Mouse (Mus musculus) cerebellum, adult 8-10 months (tissue): ENCODE measurements around the gene Mcat.

ENCODE experiments used
- DNase-seq: peaks from one replicate; pipeline ENCODE4 v3.0.0; 2022

Mcat gene

DNA sequence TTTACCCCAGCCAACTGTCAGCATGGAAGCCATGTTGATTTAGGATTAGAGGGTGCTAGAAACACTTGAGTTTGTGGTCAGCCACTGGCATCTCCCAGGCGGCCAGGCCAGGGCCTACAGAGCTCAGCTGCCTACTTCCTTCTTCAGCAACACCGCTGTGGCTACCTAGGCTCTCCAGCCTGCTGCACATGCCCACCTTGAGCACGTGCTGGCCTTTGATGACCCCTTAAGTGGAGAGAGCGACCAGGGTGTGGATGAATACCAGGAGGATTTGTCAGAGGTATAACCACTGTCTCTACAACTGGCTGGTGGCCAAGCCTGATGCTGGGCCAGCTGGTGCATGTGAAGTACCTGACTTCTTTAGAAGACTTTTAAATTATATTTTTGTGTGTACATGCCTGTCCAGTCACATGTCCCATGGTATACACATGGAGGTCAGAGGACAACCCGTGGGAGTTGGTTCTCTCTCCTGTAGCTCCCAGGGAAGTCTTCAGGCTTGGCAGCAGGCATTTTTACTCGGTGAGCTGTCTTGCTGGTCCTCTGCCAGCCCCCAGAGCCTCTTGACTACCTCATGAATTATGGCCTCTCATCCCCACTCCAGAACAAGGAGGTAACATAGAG, 11.3 kb upstream of the Mcat start:
- no peak for DNase-seq

DNA sequence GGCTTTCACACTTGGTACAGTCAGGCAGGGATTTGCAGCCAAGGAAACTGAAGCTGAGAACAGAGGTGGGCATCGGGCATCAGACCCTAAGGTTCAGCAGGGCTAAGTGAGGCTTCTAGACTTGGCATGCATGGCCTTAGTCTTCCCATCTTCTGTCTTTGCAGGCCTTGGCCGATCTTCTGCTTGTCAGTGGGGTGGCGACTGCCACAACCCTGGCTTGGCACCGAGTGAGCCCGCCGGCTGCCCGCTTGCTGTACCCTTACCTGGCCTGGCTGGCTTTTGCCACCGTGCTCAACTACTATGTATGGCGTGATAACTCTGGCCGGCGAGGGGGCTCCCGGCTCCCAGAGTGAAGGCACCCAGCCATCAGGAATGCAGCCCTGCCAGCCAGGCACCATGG, 10.0 kb upstream of the Mcat start:
- DNase-seq = peak; percentile 21

DNA sequence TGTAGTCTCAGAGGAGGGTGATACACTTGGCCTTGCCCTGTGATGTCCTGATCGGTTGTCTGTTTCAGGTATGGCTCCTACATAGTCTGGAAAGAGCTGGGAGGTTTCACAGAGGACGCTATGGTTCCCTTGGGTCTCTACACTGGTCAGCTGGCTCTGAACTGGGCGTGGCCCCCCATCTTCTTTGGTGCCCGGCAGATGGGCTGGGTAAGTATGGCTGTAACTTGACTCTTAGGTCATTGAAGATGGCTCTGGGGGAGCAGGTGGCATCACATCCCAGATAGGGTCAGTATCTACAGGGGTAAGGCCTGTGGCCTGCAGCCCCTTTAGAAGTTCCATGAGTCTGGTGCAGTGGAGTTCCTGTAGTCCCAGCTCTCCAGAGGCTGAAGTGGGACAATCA, 8.5 kb upstream of the Mcat start:
- DNase-seq = no peak

DNA sequence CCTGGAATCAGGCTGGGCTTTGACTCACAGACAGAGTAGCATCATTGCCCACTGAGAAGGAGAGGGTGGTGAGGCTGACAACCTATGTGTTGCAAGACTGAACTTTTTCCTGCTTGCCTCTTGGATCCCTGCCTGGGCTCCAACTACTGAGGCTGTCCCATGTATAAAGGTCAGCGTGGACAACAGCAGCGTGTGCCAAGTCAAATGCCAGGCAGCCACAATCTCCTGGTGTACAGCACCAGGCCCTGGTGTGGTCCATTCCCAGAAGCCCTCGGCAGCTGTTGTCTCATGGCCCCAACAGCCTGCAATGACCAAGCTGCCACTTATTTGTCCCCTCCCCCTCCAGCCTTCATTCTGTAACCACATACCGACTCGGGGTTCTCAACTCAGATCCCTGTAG, 8.0 kb upstream of the Mcat start:
- DNase-seq = no peak

DNA sequence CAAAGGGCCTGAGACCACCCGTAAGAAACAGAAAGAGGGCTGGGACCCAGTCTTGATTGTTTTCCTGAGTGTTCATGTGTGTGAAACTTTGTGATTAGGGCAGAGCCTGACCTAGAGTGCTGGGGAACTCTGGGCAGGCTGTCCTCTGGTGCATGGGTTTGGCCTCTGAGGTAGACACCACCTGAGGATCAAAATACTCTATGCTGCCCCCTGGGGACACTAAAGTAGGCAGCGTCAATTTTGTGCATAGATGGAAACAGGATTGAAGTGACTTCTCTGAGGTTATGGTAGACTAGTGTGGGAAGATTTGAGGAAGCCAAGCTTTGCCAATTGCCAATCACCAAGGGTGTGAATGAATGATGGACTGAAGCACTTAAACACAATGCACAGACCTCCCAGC, 7.1 kb upstream of the Mcat start:
- DNase-seq = no peak

DNA sequence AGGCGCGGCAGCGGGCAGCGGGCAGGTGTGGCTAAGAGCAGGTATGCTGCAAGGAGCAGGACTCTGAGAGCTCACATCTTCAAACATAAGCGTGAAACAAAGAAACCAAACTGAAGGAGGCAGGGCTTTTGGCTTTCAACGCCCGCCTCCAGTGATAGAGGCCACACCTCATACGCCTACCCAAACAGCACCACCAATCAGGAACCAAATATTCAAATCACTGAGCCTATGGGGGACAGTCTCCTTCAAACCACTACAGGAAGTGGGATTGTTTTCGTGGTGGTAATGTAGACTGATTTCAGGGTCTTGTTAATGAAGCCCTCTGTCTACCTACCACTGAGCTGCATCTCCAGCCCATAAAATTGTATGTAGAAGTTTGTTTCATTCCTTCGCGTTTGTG, 6.1 kb upstream of the Mcat start:
- DNase-seq = no peak

DNA sequence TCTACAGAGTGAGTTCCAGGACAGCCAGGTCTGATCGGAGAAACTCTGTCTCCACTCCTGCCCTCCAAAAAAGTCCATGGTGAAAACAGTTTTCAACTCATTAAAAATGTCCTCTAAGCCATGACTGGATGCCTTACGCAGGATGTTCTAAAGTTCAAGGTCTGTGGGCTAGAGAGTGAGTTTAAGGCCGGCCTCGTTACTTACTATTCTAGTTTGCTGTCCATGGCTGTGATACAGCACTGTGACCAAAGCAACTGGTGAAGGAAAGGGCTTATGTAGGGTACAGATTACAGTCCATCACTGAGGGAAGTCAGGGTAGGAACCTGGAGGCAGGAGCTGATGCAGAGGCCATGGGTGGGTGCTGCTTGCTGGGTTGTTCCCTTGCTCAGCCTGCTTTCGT, 5.0 kb upstream of the Mcat start:
- no peak for DNase-seq

DNA sequence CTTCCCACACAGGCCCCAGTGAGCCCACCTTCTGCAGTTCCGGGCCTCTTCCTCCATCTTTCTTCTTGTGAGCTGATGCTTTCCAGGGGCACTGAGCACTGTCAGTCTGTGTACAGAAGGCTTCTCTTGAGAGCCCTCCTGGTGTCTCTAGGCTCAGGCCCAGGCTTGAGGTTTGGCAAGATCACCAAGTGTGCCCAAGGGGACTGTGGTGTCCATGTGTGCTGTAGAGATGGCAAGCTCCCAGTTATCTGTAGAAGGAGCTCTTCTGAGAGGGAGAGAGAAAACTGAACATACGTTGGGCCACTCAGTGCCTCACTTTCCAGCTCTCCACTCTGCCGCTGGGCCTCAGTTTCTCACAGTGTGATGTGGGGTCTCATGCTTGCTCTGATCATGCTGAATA, 4.1 kb upstream of the Mcat start:
- no peak for DNase-seq

DNA sequence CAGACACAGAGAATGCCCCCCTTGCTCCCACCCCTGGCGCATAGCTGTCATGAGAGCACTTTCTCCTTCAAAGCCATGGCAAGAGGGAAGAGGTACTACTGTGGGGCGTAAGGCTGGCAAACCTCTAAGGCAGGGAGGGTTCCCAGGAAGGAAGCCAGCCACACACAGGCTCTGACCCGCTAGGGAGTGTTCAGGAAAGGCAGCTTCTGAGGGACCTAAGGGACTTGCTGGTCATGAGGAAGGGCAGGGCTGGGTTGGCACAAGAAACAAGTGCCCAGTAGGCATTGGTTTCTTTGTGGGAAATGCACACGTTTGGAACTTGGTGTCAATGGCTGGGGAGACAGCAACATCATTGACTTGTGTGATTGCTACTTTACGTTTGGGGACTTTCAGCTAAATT, 2.4 kb upstream of the Mcat start:
- DNase-seq = no peak

DNA sequence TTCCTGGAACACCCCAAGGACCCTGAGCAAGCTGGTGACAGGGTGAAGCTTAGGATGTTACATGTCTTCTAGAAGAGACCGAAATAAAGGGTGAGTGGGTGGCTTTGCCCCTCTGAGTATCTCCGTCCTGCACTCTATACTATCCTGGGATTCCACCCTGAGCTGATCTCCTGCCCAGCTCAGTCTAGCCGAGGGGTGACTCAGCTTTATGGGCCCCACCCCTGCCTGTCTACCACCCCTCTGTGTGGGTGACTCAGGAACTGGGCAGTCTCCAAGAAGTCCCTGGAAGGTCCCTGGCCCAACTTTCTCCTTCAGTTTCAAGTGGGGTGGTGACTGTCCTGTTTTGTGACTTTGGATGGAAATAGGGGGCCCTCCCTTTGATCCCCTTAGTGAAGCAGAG, 1.8 kb upstream of the Mcat start:
- DNase-seq = no peak

DNA sequence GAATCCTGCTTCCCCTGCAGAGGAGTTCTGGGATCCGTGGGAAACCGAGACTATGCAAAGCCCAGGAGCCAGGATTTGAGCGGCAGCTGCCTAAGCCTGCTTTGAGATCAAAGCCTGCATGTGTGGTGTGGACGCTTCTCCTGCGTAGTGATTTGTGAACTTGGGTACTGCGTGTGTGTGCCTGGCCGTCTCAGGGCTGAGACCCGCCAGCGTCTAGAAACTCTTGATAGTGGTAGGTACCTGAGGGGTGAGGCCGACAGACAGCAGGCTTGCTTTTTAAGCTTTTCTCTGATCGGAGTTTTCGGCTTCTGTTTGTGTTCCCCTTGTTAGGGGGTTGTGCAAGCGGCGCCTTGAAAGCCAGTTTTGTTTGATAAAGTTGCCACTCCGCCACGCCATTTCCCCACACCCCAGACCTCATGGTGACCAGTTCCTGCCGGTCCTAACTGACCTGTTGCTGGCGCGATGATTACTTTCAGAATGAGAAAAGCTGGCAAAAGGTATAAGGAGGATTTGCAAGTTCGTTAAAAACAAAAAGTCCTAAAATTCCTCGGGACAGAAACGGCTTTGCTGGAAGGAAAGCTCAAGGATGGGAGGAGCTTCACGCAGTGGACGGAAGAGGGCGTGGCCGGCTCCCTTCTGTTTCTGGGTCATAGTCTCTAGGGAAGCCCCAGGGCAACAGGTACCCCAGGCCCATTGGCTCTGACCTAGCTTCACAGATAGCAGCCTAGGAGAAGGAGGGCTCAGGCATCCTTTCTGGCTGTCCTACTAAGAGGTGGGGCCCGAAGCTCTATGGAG, 467 bp upstream of the Mcat start:
- DNase-seq = no peak

DNA sequence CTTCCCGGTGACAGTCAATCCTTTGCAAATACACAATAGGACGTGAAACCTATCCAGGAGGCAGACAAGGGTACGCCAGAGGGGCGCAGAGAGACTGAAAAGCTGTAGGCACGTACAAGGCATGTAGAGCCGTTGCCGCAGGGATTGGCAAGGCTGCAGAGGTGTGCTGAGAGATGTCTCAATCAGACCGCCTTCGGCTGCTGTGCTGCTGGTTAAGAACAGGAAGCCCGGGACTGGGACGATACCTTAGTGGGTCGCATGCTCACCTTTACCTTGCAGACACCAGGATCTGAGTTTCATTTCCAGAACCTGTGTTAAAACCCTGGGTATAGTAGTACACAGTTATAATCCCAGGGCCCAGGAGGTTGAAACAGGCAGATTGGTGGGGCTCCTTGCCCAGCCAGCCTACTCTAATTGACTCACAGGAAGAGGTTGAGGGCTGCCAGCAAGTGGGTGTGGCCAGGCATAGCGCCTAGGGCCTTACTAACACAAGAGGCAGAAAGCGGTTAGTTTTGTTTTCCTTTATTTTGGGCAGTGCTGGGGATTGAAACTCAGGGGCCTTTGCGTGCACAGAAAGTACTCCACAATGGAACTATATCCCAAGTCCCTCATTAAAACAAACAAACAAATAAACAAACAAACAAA, 839 bp downstream of the Mcat start:
- DNase-seq = no peak

DNA sequence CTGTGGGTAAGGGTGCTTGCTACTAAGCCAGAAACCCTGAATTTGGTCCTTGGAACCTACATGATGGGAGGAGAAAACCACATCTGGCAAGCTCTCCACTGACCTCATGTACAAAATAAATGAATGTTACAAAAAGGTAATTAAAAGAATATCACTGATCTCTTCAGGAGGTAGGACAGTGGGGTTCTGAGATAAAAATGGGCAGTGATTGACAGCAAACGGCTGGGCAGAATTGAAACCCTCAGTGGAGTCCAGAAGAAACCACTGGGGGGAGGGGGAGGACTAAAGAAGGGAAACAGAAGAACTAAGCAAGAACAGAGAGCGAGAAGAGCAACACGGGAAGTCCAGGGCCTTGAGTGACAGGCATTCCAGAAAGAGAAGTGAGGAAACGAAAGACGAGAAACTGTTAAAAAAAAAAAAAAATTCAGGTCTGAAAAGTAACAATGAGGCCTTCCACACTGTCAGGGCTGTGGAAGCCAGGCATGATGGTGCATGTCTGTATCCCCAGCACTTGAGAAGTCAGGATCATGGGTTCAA, 2.6 kb downstream of the Mcat start:
- DNase-seq = no peak

DNA sequence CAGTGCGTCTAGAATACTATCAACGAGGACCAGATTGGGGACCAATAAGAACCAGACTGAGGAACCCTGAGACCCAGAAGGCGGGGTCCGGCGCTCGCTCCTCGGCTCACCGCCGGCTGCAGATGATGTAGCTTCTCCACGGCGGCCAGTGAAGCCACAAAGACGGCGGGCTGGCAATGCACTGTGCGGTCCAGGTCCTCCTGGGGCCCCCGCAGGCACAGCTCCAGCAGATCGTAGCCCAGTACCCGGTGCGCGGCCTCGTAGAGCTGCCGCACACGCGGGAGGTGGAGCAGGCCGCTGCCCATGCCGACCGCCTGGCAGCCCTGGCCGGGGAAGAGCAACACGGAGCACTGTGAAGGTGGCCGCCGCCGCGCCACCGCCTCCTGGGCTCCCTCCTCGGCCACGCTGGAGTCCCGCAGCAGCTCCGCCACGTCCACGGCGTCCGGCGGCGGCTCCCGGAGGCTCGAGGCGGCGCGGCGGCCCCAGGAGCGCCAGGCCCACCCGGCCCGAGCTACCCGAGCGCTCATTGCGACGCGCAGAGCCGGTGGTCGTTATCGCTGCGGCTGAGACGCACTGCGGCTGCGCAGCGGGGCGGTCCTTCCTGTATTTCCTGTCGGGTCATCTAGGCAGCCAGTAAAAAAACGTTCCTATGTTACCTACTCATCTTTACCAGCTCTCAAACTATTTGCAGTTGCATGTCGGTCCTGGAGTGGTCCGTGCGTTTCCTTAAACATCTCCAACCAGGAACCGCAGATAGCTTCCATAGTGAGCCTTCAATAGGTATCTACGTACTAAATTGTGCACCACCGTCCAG, 8.2 kb downstream of the Mcat start:
- DNase-seq = peak; percentile 83

DNA sequence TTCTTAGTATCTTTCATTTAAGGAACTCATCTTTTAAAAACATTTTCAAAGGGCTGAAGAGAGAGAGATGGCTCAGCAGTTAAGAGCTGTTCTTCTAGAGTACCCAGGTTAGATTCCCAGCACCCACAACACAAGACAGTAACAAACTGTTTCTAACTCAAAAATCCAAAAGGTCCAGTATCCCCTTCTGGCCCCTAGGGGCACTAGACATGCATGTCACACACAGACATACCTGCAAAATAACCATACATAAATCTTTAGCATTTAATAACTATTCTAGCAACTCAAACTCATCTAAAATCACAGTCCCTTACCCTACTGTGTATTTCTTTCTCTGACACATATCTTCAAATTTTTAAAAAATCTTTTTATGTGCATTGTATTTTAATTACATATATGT, 9.8 kb downstream of the Mcat start:
- DNase-seq = no peak

DNA sequence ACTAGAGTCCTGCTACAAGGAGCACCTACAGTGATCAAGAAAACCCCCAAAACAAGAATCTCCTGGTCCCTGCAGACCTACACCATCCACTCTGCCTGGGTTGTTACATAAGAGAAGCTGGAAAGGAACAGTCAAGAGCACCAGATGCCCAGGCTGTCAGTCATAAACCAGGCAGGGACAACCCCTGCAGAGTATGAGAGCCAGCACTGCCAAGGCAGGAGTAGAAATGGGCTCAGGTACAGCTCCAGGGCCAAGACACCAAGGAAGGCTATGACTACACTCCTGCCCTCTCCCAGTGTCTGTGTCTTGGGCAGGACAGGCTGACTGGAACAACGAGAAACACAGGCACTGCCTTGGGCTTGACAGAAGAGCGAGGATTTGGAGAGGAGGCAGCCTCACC, 13.4 kb downstream of the Mcat start:
- no peak for DNase-seq

DNA sequence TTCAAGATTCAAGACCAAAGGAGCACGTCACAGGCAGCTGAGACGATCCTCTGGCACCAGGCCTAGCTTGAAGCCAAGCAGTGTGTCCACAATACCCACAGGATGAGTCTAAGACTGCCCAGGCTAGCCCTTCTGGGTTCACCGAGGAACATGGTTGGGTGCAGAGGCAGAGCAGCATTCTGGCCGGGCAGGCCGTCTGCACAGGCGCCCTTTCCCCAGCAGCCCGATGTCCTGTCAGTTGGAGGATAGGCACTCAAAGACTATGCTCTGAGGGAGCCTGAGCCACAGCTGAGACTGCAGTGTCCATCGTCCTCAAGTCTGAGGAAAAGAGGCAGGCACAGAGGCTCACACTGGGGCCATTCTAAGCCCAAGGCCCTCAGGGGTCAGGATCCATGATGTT, 16.4 kb downstream of the Mcat start:
- DNase-seq = no peak

DNA sequence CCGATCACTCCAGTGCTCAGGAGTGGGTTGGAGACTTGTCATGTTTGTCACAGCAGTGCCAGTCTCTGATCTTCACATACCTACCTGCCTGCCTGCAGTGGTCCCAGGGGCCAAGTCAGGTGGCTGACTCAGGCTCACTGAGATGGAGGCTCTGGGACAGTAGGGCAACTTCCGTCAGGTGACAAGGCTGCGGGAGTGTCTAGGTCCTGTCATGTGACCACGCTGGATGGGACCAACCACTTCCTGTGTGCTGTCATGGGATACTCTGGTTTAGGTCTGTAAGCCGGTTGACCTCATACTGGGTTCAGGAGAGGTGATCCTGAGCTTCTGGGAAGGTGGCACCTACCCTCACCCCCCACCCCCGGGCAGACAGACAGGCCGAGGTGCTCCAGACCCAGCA, 17.6 kb downstream of the Mcat start:
- DNase-seq = no peak

DNA sequence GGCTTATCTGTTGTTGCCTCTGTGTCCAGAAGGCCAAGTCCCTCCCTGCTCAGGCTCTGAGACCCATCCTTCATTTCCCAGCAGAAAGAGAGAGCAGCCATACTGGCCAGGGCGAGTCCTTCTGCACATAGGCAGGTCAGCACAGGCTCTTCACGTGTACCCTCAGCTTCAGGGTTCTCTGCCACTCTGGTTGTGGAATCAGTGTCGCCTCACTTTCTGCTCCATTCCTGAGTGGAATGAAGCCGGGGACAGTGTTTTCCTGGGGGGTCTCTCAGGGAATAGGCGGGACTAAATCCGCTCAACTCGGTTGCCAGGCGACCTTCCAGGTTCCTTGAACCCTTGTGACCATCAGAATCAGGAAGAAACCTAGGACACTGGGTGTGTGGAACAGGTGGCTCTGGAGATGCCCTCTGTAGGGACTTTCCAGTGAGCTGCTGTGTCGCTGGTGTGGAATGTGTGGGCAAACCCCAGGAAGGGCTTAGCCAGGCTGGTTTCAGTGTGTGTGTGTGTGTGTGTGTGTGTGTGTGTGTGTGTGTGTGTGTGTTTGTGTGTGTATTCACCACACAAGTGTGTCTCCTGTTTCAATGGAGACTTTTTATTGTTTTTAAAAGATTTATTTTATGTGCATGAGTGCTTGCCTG, 21.8 kb downstream of the Mcat start:
- DNase-seq = no peak

DNA sequence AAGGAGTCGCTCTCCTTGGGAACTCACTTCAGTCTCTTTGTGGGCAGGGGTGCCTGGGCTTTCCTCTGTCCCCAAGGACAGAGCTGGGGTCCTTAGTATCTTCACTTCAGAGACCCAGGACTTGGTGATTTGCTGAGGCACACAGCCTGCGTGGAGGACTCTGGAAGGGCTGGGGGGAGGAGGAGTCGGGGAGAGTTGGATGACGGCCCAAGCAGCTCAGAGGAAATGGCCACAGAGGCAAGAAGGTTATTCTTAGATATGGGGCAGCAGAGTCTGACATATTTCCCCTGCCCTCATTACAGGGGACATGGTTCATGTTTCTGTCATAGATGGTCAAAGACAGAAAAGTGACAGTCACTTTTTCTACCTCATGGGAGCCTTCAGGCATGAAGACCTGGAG, 23.7 kb downstream of the Mcat start:
- no peak for DNase-seq

DNA sequence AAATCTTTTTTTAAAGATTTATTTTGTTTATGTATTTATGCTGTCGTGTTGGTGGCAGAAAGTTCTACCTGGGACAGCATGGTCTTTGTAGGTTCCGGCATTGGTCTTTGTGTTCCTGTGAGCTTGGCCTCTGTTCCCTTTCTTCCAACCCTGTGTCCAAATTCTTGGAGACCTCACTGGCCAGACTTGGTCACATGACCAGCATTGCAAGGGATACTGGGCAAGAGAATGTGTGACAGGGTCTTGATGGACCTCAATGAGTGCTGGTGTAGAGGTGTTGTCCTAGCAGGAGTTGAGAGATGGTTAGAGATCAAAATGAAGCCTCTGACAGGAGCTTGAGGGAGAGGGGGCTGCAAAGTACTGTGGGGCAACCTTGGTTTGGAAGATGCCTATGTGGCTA, 24.7 kb downstream of the Mcat start:
- DNase-seq = no peak

DNA sequence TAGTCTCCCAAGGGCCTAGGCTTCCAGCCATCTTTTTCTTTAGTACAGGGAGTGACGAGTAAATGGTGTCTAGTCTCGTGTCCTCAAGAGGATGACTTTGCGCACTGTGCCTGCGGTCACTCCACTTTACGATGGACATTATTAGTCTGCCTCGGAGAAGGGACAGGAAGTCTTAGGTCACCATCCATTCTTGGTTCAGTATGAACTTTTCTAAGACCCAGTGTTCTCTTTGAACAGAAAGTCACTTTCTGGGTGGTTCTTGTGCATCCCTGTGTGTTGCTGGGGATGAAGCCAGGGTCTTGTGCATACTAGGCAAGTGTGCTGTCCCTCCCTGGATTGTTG, 27.7 kb downstream of the Mcat start:
- DNase-seq = no peak
